Mouse (Mus musculus) embryo, embryonic 11 days (tissue): Measurements from ENCODE around the gene Themis.

ENCODE experiments used
- DNase-seq: peaks from one replicate; pipeline ENCODE4 v3.0.0-alpha.2; 2015

Themis gene

DNA sequence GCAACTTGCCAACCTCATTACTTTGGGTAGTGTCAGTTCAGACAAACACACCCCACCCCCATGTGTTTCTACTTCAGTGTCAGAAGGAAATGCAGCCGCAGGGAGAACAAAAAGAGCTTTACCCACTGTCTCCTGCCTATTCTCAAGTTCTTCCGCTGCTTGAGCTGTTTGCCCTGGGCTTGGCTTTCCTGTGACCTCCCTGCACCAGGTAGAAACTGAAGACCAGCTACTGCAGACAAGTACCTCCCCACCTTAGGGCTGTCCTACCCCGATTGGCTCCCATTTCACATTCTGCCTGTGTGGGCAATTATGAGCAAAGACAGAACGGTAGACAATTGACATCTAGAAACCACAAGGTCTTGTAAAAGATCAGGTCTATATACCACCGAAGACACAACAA, at the start of gene Themis:
Gene Themis (plus strand): TSS at position 100 of the 400 bp plus-strand sequence.
- DNase-seq, result peak; percentile 6

DNA sequence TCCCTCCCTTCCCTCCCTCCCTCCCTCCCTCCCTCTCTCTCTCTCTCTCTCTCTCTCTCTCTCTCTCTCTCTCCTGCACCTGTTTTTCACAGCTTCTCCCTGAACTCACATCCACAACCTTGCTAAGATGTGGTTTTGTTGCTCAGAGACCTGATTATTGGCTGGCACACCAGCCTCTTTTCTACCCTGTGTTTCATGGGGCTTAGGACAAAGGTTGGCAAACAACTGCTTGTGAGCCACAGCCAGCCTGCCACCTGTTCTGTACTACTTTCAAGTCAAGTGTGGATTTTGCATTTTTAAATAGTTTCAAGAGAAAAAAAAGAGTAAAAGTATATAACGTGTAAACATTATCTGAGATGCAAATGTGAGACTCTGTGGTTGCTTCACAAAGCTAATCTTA, 48.7 kb upstream of the Themis start:
- no peak for DNase-seq

DNA sequence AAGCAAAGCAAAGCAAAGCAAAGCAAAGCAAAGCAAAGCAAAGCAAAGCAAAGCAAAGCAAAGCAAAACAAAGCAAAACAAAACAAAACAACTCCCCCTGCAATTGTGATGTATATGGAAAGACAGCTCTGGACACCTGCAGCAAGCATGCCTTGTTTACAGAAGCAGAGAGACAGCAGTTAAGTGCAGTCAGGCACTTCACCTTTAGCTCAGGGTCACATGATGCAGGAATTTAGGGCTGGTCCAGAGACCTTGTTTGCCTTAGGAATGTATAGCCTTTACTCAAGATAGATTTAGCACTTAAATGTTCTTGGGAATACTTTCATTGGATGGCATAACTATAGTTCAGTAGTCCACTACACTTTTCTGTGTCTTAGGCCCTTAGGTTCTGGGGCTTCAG, 32.1 kb upstream of the Themis start:
- DNase-seq, result no peak

DNA sequence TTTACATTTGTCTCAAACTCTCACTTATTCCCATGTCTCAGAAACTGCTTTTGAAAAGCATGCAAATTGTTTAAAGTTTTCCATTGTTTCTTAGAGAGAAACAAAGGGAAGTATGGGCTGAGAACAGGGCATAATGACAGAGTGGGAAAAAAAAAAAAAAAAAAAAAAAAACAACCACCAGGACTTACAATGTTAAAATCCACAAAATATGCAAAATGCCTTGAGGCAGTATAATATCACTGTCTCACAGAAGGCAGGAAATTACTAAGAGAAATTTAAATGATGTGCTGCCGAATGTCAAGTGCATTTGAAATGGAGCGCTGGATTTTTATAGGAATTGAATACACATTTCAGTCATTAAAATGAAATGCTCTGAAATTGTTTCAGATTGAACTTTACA, 26.3 kb upstream of the Themis start:
- DNase-seq, result no peak

DNA sequence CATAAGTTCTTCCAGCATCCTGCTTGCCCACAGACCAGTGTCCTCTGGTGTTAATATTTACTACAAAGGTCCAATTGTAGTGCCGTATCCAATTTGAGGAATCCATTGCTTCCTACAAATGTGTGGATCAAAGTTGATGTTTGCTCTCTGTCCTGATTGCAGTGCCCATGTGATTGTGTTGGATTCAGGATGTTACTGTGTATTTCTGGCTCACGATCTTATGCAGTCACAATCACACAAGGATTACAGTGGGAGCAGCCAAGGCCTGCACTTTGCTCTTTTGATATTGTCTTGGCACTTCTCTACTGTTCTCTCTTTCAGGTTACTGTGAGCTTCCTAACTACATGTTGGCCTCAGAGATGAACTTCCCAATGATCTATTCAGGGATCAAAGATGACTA, 20.3 kb upstream of the Themis start:
- no peak for DNase-seq

DNA sequence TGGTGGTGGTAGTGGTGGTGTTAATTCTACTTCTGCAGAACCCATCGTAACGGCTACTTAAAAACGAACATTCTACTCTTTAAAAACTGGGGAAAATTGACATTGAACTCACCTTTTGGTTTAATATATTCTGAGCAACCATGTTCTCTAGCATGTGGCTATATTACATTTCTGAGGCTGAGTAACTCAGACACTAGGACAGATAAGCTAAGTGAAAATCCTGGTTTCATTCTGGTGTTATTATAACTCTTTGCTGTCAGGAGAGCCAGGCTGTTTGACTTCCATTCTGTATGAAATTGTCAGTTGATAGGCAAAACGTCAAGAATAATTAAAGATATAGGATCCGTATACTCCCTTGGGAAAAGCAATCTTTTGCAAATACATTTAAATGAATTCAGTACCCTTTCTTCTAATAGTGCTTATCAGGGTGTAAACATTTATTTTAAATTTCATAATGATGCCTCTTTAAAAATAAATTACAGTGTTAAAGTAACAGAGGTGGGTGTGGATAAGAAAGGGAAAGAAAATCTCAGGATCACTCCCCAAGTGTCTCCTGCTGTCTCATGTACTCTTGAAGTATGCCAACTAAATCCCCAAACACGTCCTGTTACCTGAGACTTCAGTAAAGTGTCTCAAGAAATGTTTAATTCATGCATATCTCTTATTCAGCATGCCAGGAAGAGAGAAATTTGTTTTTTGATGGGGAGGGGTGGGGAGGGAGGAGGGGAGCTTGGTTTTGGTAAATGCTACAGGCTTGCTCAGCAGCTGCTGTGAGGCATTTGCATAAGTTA, 18.9 kb upstream of the Themis start:
- DNase-seq, result no peak

DNA sequence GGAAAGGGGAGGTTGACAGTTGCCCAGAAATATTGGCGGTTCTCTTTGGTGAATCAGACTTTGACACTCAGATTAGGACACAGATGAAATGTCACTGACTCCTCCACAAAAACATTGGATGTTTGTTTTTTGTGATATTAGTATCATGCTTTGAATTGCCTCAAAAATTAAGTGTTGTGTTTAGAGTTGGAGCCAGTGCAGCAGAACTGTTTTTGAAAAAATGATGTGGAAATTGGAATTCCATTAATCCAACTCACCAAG, 18.3 kb upstream of the Themis start:
- DNase-seq, result no peak

DNA sequence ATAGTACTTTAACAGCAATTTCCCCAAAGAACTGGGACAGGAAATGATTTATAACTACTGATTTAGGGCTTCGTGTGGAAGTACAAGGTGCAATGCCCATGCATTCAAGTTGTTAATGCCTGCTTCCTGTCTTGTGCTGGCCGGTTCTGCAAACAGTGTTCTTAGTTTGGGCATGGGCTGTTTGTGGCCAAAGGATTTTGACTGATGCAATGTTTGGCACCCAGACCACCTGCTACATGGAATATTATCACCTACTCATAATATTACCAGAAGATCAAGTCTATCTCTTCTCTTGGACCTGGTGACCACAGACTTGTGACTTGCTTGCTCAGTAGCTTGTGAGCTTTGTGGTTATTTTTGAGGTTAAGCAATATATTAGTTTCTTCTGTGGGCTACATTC, 16.2 kb upstream of the Themis start:
- DNase-seq, result no peak

DNA sequence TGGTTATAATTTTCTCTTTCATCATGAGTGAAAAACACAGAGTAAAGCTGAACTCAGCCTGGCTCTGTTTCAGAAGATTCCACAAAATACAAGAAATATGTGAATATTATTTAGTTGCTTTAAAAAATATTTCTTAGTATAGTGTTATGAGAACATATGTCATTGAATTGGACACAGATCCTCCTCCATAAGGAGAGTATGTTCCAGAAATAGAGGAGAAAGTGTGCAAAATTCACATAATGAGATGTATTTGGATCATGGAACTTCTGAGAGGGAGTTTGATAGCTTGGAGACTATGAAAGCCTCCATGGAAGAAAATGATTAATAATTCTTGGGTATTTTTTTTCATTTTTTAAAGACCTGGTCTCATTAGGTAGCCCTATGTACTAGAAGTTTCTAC, 13.4 kb upstream of the Themis start:
- DNase-seq, result no peak

DNA sequence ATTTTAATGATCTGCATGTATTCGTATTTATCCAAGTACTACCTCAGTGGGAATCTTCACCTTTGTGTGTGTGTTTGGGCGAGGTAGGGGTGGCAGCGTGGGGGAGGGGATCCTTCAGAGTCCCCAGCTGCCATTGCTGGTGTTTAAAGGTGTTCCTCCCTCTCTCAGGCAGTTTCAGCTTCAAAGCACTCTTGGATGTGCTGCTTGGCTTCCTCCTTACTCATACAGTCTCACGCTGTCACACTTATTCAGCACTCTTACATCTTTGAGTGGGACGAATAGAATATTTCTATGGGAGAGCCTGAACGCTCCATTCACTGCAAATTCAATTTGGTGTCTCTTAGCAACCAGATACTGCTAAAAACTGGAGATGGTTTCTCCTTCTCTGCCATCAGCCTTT, 3.0 kb upstream of the Themis start:
- no peak for DNase-seq

DNA sequence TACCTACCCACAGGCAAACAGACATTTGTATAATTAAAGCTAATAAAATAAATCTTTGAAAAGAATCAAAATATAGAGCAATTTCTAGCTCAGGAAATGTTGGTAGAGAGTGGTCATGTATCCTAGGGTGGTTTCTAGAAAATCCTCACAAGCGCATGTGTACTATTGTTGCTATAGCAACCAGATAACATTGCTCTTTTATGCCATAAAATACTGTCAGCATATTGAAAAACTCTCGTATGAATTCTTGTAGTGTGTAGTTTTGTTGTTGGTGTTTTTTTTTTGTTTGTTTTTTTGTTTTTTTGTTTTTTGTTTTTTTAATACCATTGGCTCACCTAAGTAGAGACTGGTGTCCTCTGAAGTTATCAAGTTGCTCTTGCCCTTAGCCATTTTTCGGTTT, 5.8 kb downstream of the Themis start:
- no peak for DNase-seq

DNA sequence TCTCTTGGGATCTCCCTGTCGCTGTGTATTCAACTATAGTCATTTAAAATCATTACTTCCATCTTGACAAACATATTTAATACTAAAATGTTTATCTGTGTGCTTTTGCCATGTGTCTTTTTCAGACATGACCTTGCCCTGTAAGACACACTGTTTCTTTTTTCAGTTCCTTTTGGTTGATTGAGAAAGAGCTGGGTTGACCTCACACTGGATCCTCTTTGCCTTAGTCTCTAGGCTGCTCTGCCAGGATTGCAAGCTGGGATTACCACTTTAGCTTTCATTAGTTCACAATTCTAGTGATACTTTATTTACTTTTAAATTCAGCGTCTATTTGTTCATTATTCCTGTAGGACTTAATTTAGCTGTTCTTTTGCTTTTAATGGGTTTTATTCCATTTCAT, 7.2 kb downstream of the Themis start:
- no peak for DNase-seq

DNA sequence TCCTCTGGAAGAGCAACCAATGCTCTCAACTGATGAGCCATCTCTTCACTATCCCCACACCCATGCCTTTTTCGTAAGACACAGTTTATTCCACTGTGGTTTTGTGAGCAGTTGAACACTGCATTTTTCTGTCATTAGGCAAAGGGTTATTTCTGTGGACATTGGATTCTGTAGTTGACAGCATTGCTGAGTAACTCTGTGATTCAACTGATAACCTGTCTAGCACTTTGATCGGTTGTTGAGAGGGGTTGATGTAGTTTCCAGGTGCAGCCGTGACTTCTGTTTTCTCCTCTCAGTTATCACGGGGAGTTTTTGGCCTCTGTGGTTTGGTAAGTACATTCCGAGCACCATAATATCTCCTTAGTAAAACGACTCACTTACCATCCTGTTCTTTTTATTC, 26.8 kb downstream of the Themis start:
- no peak for DNase-seq

DNA sequence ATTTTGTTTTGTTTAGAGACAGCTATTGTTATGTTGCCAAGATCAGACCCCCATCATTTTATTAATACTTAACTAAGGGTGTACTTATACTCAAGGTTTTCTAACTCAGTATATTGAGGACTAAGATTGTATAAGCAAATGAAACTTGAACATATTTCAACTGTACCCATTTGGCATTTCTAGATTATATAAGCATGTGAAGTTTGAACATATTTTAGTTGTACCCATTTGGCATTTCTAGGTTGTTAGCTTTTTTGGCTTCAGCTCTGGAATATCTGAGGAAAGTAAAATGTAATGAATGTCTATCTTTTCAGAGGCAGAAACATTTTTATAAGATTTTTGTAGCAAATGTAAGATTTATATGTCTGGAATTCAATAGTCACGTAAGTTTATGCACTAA, 27.9 kb downstream of the Themis start:
- no peak for DNase-seq

DNA sequence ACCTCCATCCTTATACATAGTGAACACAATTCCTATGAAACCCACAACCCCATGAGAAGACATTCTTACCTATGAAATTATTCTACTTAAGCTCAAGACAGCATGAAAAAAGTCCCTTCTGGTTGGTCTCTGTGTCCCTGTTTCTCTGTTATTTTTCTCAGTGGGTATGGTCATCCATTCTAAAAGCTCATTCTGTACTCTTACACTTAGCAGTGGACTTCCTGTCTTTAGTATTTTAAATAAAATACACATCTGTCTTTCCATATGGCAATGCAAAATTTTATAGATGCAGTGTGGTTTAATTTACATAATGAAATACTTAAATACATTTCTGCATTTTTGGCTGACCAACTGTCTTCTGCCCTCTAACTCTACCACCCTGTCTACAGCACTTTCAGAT, 30.0 kb downstream of the Themis start:
- no peak for DNase-seq

DNA sequence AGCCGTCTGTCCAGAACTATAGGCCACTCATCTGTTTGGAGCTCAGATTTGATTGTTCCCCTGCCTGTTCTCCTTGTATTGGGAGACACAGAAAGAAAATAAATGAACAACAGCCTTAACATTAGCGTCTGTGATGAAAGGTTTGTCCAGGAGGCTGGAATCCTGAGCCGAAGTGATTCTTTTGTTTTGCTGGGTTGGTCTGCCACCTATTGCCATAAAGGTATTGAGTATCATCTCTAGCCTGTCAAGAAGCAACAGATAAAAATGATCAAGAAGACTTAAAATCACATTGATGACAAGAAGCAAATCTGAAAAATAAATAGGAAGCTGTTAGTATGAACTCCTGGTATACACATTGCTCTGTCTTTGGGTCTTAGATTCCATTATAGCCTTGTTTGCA, 53.7 kb downstream of the Themis start:
- DNase-seq, result no peak

DNA sequence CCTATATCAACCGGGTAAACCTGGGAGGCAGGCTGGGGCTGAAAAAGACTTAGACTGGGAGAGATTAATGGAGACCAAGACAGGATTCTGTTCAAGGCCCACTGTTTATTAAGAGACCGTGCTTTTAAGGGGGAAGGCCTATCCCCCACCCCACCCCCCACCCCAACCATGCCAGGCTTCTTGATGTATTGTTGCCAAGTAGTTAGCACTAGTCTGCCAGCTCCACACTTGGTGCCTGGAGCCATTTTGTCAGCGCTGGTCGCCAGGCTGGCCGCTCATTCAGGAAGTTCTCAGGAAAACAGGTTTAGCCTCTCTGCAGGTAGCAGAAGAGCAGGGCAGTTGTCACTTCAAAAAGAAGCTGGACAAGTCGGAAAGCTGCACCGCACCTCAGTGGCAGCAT, 55.1 kb downstream of the Themis start:
- no peak for DNase-seq

DNA sequence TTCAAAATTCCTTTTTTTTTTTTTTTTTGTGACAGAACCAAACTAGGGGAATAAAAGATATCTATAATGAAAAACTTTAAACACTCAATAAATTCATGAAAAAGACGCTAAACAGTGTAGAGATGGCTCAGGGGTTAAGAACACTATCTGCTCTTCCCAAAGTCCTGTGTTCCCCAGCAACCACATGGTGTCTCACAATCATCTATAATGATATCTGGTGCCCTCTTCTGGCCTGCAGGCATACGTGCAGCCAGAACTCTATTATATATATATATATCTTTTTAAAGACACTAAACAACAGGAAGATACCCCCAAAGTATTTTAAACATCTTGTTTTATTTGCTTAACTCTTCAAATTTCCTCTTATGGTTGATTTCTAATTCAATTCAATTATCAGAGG, 62.0 kb downstream of the Themis start:
- peak; percentile 70 for DNase-seq

DNA sequence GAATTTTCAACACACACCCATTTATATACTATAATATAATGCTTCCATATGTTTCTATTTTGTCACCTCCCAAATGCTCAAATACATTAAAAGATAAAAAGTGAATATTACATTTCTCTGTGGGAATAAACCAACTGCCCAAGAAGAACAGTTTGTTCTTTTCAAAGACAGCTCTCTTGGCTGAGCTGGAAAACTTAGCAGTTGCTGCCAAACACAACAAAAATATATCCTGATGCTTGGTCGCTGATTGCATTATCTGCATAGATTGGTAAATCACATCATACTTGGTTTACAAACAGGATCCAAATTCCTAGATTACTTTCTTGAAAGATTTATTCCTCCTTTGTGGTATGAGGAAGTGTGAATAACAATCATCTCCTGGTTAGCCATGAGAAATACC, 69.8 kb downstream of the Themis start:
- no peak for DNase-seq

DNA sequence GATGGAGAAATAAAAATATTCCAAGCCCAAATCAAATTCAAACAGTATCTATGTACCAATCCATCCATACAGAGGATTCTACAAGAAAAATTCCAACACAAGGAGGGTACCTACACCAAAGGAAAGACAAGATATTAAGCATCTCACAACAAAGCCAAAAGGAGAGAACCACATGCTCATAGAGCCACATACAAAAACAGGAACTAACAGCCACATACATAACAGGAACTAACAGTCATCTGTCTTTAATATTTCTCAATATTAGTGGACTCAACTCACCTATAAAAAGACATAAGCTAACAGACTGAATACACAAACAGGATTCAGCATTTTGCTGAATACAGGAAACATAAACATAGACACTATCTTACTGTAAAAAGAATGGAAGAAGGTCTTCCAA, 78.3 kb downstream of the Themis start:
- no peak for DNase-seq

DNA sequence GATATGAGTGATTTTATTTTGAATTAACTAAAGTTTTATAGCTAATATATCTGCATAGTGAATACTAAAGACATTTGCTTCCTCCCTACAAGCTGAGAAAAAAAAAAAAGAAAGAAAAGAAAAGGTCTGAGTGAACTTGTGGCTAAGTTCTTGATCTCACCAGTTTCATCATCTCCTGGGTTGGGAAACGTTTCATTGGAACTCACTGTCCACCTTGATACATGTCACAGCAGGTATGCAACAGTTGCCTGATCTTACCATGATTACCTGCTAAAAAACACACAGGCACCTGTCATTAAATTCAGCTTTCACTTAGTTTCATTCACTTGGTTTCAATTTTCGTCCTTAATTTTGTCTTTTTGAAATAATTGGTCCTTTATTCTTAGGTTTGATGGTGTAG, 85.2 kb downstream of the Themis start:
- DNase-seq, result no peak

DNA sequence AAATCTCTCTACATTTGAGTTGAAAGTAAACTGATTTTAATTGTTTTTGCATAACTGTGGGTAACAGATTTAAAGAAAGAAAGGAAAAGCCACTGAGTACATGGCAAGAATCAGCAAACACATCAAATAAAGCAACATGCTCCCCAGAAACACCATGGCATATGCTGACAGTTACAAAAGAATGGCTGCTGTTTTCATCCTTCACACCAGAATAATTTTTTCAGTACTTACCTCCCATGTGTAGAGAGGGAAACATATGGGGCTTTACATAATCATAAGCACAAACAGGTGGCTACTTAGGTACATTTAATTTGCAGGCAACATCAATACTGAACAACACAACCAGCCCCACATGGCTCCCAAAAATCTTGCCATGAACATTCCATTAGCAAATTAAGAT, 86.8 kb downstream of the Themis start:
- DNase-seq, result no peak

DNA sequence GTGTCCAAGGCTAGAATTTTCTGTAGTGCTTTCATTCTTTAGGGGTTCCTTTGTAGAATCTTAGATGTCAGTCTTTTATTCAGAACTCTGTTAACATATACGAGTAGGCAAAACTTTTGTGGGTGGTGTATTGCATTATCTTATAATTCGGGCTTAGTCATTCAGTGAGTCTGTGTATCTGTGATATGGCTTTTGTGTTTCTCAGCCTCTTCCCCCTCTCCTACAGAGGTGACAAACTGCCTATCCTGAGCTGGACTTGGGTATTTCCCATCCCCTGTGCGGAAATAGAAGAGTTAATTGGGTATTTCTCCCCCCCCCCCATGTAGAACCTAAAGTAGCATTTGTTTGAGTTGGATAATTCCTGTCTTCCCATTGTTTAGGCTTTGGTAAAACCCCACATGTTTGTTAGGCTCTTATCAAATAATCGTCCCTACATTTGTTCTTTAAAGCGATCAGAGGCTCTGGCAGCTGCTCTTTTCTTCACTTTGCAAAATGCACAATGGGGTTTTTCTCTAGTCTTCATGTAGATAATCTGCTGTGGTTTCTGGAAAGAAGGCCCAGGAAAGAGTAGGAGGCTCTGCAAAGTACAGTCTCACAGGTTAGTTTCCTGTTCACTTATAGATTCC, 108.7 kb downstream of the Themis start:
- no peak for DNase-seq

DNA sequence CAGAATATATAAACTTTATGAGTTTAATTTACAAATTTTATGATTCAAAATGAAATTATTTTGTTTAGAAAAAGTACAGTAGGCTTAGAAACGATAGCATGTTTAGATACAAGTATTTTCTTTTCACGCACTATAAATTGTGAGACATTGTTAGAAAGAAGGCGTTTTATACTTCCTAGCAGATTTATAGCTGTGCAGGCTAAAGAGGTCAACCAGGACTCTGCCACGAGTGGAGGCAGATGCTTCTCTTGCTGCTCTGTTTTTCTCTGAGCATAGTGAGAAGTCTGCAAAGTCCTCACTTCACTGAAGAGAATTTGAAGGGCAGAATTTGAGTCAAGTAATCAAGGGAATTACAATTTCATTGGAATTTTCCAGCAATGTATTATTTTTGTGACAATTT, 131.3 kb downstream of the Themis start:
- DNase-seq, result no peak

DNA sequence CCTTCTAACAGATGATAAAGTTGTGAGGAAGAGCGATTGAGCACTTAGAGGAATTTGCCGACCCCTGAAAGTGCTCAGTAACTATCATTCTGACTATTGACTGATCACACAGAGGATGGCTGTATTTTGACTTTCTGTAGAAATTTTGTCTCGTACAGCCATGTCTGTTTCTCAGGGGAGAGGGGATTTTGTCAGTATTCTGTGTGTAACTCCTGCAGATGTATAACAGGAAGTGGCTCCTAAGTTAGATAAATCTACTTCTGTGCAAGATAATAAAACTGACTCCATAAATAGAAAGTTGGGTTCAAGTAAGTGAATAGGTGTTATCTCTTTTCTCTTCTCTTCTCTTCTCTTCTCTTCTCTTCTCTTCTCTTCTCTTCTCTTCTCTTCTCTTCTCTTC, 137.0 kb downstream of the Themis start:
- no peak for DNase-seq
